Mouse (Mus musculus): ENCODE measurements around the gene Zfp493. TPM values are rescaled to one million over a fixed set of nuclear protein-coding genes. Genes with fewer than 3 reads are reported as not detected.
A peak's percentile ranks its signal among the peaks of the same experiment; 100 is the strongest.
"Not testable (repeated sequence)": the region's sequence is repeated elsewhere in the genome, so short reads cannot be mapped to it uniquely, and the experiment has no call there.

Gene Zfp493
- 1 to 10 TPM; 2.8 to 4.8 TPM for total RNA-seq (2021)
- long read RNA-seq, experiment 1, partial matches to known transcripts, result 0 of 1 reads
- long read RNA-seq, experiment 1, other reads (novel, unspliced or antisense), result 0 of 1 reads
- long read RNA-seq, experiment 2, partial matches to known transcripts, result 0 of 7 reads
- long read RNA-seq, experiment 2, other reads (novel, unspliced or antisense), result 4 of 7 reads

- peak; percentile 50 to 85 for DNase-seq (ENCODE audit: low spot score in 2 of 2)
Measured at GRCm38 (mm10) chr13:67779265-67780221, at the start of gene Zfp493. TSS of gene Zfp493 (plus strand) at chr13:67779693.

GRCm38 (mm10) chr13:67734391-67734790 lies 45.1 kb upstream of the Zfp493 start:
- not testable (repeated sequence) for DNase-seq (ENCODE audit: low spot score in 2 of 2)

- DNase-seq (ENCODE audit: low spot score in 2 of 2), result no peak
Measured at GRCm38 (mm10) chr13:67742941-67743340, 36.6 kb upstream of the Zfp493 start.

GRCm38 (mm10) chr13:67743896-67744295 lies 35.6 kb upstream of the Zfp493 start:
- DNase-seq (ENCODE audit: low spot score in 2 of 2), result no peak

GRCm38 (mm10) chr13:67754333-67755306 lies 24.9 kb upstream of the Zfp493 start, which contains the start of gene Zfp85:
TSS of gene Zfp85 (minus strand) at chr13:67755228.
- DNase-seq (ENCODE audit: low spot score in 2 of 2), result peak; percentile 54 to 66

GRCm38 (mm10) chr13:67755761-67756160 lies 23.7 kb upstream of the Zfp493 start:
- peak in 1 of 2 experiments; percentile 6 for DNase-seq (ENCODE audit: low spot score in 2 of 2)

GRCm38 (mm10) chr13:67759966-67760365 lies 19.5 kb upstream of the Zfp493 start:
- DNase-seq (ENCODE audit: low spot score in 2 of 2), result no peak

- DNase-seq (ENCODE audit: low spot score in 2 of 2), result no peak
Measured at GRCm38 (mm10) chr13:67763031-67763768, 16.3 kb upstream of the Zfp493 start.

GRCm38 (mm10) chr13:67791921-67792455 lies 12.5 kb downstream of the Zfp493 start:
- no peak for DNase-seq (ENCODE audit: low spot score in 2 of 2)

- no peak for DNase-seq (ENCODE audit: low spot score in 2 of 2)
Measured at GRCm38 (mm10) chr13:67798618-67799017, 19.1 kb downstream of the Zfp493 start.

- not testable (repeated sequence) for DNase-seq (ENCODE audit: low spot score in 2 of 2)
Measured at GRCm38 (mm10) chr13:67799151-67799550, 19.7 kb downstream of the Zfp493 start.

GRCm38 (mm10) chr13:67811651-67812210 lies 32.2 kb downstream of the Zfp493 start:
- no peak for DNase-seq (ENCODE audit: low spot score in 2 of 2)

- no peak for DNase-seq (ENCODE audit: low spot score in 2 of 2)
Measured at GRCm38 (mm10) chr13:67812961-67813709, 33.6 kb downstream of the Zfp493 start.

GRCm38 (mm10) chr13:67813710-67814660 lies 34.5 kb downstream of the Zfp493 start, which contains the start of gene Zfp273:
TSS of gene Zfp273 (plus strand) at chr13:67813740.
- DNase-seq (ENCODE audit: low spot score in 2 of 2), result peak; percentile 83 to 87

GRCm38 (mm10) chr13:67818636-67819035 lies 39.1 kb downstream of the Zfp493 start:
- DNase-seq (ENCODE audit: low spot score in 2 of 2), result peak in 1 of 2 experiments; percentile 29

GRCm38 (mm10) chr13:67830911-67831336 lies 51.4 kb downstream of the Zfp493 start, which contains the start of gene Gm10037:
TSS of gene Gm10037 (plus strand) at chr13:67831106.
- DNase-seq (ENCODE audit: low spot score in 2 of 2), result peak; percentile 60 to 77

- DNase-seq (ENCODE audit: low spot score in 2 of 2), result not testable (repeated sequence)
Measured at GRCm38 (mm10) chr13:67833137-67833536, 53.6 kb downstream of the Zfp493 start.

Measured in layer of hippocampus, postnatal 14 days (tissue).